Mouse (Mus musculus): ENCODE results near the gene Lrmda.

The Lrmda gene

GRCm38 (mm10) chr14:22106777-22107176 is 87.3 kb downstream of the Lrmda start:
- no peak for DNase-seq

- DNase-seq, result no peak
Observed at GRCm38 (mm10) chr14:22109423-22109822, 89.9 kb downstream of the Lrmda start.

GRCm38 (mm10) chr14:22113463-22114361 is 94.2 kb downstream of the Lrmda start:
- DNase-seq, result no peak

- no peak for DNase-seq
Observed at GRCm38 (mm10) chr14:22114651-22115351, 95.3 kb downstream of the Lrmda start.

GRCm38 (mm10) chr14:22118096-22118495 is 98.6 kb downstream of the Lrmda start:
- DNase-seq, result no peak

DNA sequence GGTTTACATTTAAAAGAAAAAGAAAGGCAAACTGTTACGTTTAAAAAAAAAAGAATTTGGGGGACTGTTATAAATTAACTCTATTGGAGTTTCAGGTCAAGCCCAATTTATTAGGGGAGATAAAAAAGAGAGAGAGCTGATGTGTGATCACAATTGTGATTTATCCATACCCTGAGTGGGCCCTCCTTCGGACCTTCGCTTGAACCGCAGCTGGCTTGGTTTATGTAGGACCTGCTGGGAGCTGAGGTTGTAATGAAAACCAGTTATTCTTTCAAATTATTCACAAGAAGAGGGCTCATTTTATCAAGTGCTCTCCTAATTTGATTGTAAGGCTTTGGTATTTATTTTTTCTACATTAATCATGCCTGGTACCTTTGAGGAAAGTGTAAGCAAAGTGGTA is 99.0 kb downstream of the Lrmda start:
- DNase-seq, result no peak

DNA sequence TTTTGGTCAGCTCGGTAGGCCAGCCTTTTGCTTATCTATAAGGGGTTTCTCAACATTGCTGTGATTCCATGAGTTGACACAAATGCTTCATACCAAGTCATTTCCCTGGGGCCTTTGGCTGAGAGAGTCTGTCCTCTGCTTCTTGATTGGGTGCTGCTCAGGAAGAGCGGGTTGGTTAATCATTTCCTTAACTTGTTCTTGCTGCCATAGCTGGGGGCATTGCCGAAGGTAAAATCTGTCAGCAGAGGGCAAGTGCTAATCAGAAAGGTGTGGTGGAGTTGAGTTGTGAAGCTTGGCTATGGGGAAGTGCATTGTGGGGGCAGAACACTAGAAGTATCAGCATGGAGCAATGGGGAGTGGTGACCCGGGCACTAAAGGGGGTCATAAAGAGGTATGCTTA is 106.8 kb downstream of the Lrmda start:
- DNase-seq, result no peak

GRCm38 (mm10) chr14:22126859-22127258 is 107.3 kb downstream of the Lrmda start:
- no peak for DNase-seq

DNA sequence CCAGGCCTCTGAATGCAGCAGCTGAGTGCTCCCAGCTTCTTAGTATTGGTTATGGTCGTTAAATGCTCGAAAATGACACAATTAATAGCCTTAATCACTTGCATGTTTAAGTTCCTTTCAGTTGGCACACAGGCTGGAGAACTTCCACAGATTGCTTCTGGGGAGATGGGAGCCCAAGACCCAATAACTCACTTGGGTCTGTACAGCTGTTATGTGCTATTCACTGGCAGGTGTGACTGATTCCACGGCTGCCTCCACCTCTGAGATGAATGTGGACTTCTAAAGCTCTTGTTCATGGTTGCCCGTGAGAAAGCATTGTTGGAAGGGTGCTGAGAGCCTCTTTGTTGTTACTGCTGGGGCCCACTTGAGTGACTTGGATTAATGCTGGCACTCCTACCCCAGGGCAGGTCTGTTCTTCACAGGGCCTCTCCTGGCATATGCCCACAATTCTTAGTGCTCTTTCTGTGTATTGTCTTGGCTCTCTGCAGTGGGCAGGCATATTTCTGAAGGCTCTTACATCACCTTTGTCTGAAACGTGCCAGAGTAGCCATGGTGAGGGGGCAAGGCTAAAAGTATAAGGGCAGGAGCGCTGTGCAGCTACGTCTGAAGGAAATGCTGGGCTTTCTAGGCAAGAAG is 111.6 kb downstream of the Lrmda start:
- no peak for DNase-seq

DNA sequence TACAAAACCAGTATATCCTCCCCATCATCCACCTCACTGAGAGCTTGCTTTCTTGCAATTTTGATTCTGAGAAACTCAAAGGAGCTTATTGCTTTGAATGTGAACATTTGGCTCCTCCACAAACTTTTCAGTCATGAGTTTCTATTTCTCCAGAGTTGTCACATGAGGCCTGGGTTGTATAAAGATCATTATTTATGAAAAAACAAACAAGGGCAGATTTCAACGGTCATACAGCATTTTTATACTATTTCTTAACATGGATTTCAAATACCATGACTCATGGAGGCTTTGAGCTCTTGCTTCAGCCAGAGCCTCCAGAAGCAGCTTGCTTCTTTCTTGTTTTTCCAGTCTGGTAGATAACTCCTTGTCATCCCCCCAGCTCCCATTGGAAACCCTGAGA is 119.8 kb downstream of the Lrmda start:
- DNase-seq, result no peak

DNA sequence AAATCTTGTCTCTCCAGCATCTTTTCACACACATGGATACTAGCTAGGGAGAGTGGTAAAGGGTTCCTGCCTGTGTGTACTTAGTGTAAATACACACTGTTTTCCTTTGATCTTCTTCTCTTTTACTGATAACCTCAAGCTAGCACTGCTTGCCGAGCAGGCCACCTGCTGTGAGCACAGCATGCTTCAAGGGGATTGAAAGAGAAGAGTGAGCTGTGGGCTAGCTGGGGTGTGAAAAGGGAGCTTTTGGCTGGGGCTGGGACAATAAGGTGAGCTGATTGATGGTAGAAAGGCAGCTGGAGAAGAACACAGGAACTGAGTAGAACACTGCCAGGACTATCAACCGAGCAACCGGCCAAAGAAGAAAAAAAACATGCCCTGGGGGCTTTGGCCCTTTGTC is 124.5 kb downstream of the Lrmda start:
- DNase-seq, result no peak

GRCm38 (mm10) chr14:22145863-22146262 is 126.4 kb downstream of the Lrmda start:
- DNase-seq, result no peak

DNA sequence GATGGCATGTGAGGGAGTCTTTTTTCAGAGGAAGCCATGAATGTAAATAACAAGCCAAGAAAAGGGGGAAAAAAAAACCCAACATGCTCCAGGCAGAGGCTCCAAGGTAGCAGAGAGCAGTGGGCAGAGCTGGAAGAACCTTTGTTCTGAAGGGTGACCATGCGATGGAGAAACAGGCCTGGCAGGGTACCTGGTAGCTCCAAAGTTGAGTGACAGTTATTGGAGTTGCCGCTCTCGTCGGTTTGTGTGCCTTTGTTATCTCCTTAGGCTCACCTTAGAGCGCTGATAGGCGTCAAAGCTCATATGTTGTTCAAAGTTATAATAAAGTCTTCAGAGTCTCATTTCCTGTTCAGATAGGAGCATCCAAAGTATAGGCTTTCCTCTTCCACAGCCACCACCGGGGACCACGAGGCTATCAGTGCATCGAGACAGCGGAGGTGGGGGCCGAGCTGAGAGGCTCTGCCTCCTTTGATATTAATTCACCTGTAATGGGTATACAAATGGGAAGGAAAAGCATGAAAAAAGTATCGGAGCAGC is 127.1 kb downstream of the Lrmda start:
- DNase-seq, result no peak

- no peak for DNase-seq
Observed at GRCm38 (mm10) chr14:22147341-22148024, 128.0 kb downstream of the Lrmda start.

DNA sequence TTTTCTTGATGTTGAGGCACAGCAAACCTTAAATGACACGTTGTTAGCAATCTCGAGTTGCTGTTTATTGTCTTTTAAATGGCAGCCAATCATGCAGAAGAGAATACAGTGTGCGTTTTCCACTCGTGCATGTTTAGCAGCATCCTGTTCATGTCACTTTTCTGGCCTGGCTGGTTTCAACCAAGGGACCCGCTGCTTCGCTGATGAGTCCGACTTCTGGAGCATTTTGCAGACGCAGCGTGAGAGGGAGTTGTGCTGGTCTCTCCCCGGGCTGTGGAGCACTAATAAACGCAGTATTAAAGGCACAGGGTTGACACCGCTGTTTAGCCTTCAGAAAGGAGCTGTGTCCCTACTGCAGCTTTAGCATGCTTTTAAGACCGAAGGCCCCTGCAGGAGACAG is 133.2 kb downstream of the Lrmda start:
- DNase-seq, result no peak

DNA sequence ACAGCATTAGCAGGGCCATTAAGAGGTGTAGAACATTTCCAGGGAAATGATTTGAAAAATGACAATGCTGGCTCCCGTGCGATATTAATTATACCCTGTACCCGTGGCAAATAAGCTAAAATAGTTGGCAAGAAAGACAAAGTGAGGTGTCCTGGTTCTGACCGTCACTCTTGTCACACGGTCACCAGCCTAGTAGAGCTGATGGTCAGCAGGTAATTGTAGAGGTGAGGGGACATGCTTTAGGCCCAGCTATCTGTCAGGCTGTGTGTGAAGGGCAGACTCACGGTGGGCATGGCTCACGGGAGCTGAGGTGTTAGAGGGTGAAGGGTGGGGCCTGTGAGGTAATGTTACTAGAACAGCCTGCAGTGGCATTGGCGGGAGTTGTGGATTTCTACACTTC is 134.6 kb downstream of the Lrmda start:
- DNase-seq, result no peak

- DNase-seq, result no peak
Observed at GRCm38 (mm10) chr14:22155034-22155433, 135.5 kb downstream of the Lrmda start.

GRCm38 (mm10) chr14:22155512-22156026 is 136.1 kb downstream of the Lrmda start:
- no peak for DNase-seq

DNA sequence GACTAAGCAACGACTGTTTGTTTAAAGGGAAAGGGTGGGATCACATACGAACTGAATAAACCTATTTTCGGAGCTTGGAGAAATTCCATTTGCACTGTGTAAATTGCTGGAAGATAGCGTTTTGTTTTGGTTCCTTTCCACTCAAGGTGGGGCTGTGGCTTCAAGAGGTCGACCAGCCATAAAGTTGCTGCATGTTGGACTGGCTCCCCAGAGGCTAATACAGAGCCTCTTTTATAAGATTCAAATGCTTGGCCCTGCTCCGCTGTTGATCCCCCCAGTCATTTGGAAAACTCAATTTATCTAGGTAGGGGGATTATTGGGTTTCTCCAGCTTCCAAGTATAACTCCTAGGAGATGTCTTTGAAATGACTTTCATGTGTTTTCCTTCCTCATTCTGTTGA is 137.5 kb downstream of the Lrmda start:
- DNase-seq, result no peak

DNA sequence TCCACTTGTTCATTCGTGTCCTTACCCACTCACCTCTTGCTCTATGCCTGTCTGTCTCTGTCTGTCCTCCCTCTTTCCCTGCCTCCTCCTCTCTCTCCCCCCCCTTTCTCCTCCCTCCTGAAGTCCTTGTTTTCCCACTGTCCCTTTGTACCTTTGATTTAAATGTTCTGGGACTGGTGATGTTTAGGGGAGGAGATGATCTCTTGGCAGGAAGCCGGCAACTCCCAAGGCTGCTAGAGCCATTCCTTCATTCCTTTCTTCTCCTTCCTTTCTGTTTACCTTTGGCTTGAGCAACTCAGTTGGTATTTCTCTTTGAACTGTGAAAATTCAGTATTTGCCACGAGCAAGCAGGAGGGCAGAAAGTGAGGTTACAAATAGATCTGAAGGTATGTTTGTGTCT is 141.9 kb downstream of the Lrmda start:
- DNase-seq, result no peak

GRCm38 (mm10) chr14:22167285-22167684 is 147.8 kb downstream of the Lrmda start:
- DNase-seq, result no peak

GRCm38 (mm10) chr14:22168077-22168794 is 148.7 kb downstream of the Lrmda start:
- no peak for DNase-seq

Data from cerebellum, adult 9-10 months (tissue).